Comparison of ENCODE assay signal across 12 mouse cellular contexts in the genomic region with DNA sequence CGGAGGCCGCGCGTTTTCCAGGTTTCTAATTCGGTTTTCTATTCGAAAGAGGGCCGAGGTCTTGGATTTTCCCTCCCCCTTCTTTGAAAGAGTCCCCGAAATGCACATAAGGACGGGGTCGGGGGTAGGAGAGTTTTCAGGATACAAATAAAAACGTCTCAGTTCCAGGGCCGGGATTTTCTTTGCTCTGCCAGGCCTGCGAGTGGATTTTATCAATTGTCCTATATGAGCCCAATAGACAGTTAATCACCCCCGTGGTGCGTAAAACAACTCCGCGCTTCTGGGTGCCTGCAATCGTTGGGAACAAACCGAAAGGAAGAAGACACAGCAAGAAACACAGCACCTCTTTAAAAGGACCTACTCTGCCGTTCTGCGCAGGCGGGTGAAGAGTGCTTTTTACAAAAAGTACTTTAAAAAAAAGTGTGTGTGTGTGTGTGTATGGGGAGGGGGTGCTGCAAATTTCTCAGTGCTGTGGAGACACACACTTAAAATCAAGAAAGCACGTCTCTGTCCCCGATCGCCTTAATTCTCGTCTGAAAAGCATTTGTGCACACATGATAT. TPM values are rescaled to one million over a fixed set of nuclear protein-coding genes. Genes with fewer than 3 reads are reported as not detected.
DNase-seq lines count a peak whose midpoint lies in the region; ATAC-seq and TF ChIP-seq lines count a peak whose summit lies in the region.
"Had no signal": no experiment of that assay in that cellular context is flagged by ENCODE, and none has a peak within 500 bp of the region (broad histone marks: within the 10 kb centered on the region; RNA-seq: fewer than 3 reads in every experiment).

No protein-coding gene starts in this region.

- 2% methylated on average over 26 of the region's 26 CpGs for WGBS in intestine, embryonic 14.5 days
- WGBS in intestine, embryonic 15.5 days: 1% methylated on average over 26 of the region's 26 CpGs
- 2% methylated on average over 26 of the region's 26 CpGs for WGBS in limb, embryonic 11.5 days

- no peak overlapping the region for H3K4me3 ChIP-seq in intestine, embryonic 14.5 days (ENCODE audit: low read depth, low read length)
- H3K4me3 ChIP-seq in intestine, embryonic 15.5 days (replicated peaks): no peak overlapping the region
- peak overlapping the region; percentile 43; the same call in 1 of the 2 replicates for H3K4me3 ChIP-seq in E14TG2a.4 (replicated peaks; ENCODE audit: low read length)
- peak overlapping the region; percentile 80 for H3K4me3 ChIP-seq in limb, embryonic 11.5 days (ENCODE audit: low read depth, low read length)

- DNase-seq in intestine, embryonic 14.5 days (ENCODE audit: low spot score): peak; percentile 80
- peak; percentile 50 for DNase-seq in embryo, embryonic 9.5 days (ENCODE audit: extremely low spot score)
- peak; percentile 64 for DNase-seq in limb, embryonic 11.5 days (ENCODE audit: low spot score)
- no peak for DNase-seq in right cerebral cortex, adult 2 months (ENCODE audit: low spot score in 2 of 2)
- DNase-seq in Muller cell, postnatal 12 days (ENCODE audit: inconsistent ontology term): no peak
- no peak for DNase-seq in left cerebral cortex, postnatal 4 days
- DNase-seq: cerebellum, adult 2 months had no signal

- TF ChIP-seq CTCF in E14TG2a.4 (conservative IDR thresholded peaks at IDR 0.05; ENCODE audit: low read length): no peak

- no peaks in the 10 kb centered on the region for H3K36me3 ChIP-seq in intestine, embryonic 14.5 days (ENCODE audit: control insufficient read depth, insufficient read depth, low read length)
- H3K36me3 ChIP-seq in intestine, embryonic 15.5 days: no peaks in the 10 kb centered on the region
- no peaks in the 10 kb centered on the region for H3K36me3 ChIP-seq in E14TG2a.4 (ENCODE audit: insufficient read depth, low read length)
- no peaks in the 10 kb centered on the region for H3K36me3 ChIP-seq in limb, embryonic 11.5 days (ENCODE audit: control insufficient read depth, insufficient read depth, low read length)

- ATAC-seq in intestine, embryonic 14.5 days (replicated peaks; ENCODE audit: low FRiP score, low TSS enrichment, low read depth): no peak
- no peak for ATAC-seq in intestine, embryonic 15.5 days
- ATAC-seq in limb, embryonic 11.5 days (ENCODE audit: insufficient number of reproducible peaks, low FRiP score, low TSS enrichment, low read depth): no peak
- ATAC-seq: activated CD4-positive, CD25-positive, alpha-beta regulatory T cell, adult 4 months; CD4-positive, CD25-positive, alpha-beta regulatory T cell, adult 4 months; inflammation-experienced regulatory T-cells, adult 6 months had no signal

- H3K4me2 ChIP-seq in intestine, embryonic 14.5 days (ENCODE audit: low read length): no peak overlapping the region
- H3K4me2 ChIP-seq in intestine, embryonic 15.5 days (replicated peaks): no peak overlapping the region
- peak overlapping the region; percentile 79 for H3K4me2 ChIP-seq in limb, embryonic 11.5 days (ENCODE audit: low read depth, severe bottlenecking)

- H3K9me3 ChIP-seq in intestine, embryonic 14.5 days (ENCODE audit: control insufficient read depth, low read length): no peaks in the 10 kb centered on the region
- 0 out of 2 replicates have a peak, but pooled peaks cover 3% of the 10 kb centered on the region for H3K9me3 ChIP-seq in intestine, embryonic 15.5 days
- no peaks in the 10 kb centered on the region for H3K9me3 ChIP-seq in E14TG2a.4 (ENCODE audit: low read length)
- H3K9me3 ChIP-seq in limb, embryonic 11.5 days (ENCODE audit: control insufficient read depth, low read length): no peaks in the 10 kb centered on the region

- no peak overlapping the region for H3K27ac ChIP-seq in intestine, embryonic 14.5 days (ENCODE audit: low read depth)
- H3K27ac ChIP-seq in intestine, embryonic 15.5 days: no peak overlapping the region
- H3K27ac ChIP-seq in limb, embryonic 11.5 days (replicated peaks; ENCODE audit: low read depth, low read length): peak overlapping the region; percentile 51; the same call in 1 of the 2 replicates

- no peak overlapping the region for H3K9ac ChIP-seq in intestine, embryonic 14.5 days (ENCODE audit: low read length)
- no peak overlapping the region for H3K9ac ChIP-seq in intestine, embryonic 15.5 days
- H3K9ac ChIP-seq in limb, embryonic 11.5 days (ENCODE audit: low read length): peak overlapping the region; percentile 96

- intact Hi-C loops in left cerebral cortex, postnatal 4 days (cut with DNase I): no loop called here

- peaks cover 5% of the 10 kb centered on the region; the same call in 1 of the 2 replicates for H3K4me1 ChIP-seq in intestine, embryonic 14.5 days (replicated peaks; ENCODE audit: control insufficient read depth, insufficient read depth, low read length)
- peaks cover 28% of the 10 kb centered on the region for H3K4me1 ChIP-seq in intestine, embryonic 15.5 days (replicated peaks)
- H3K4me1 ChIP-seq in E14TG2a.4 (replicated peaks; ENCODE audit: low read depth, low read length): peaks cover 69% of the 10 kb centered on the region
- peaks cover 26% of the 10 kb centered on the region for H3K4me1 ChIP-seq in limb, embryonic 11.5 days (ENCODE audit: control insufficient read depth, insufficient read depth, low read length)

- H3K27me3 ChIP-seq in intestine, embryonic 14.5 days (replicated peaks; ENCODE audit: control insufficient read depth, insufficient read depth, low read length): peaks cover 100% of the 10 kb centered on the region
- peaks cover 98% of the 10 kb centered on the region for H3K27me3 ChIP-seq in intestine, embryonic 15.5 days (replicated peaks)
- peaks cover 95% of the 10 kb centered on the region for H3K27me3 ChIP-seq in E14TG2a.4 (ENCODE audit: insufficient read depth, low read length)
- H3K27me3 ChIP-seq in limb, embryonic 11.5 days (ENCODE audit: control insufficient read depth, insufficient read depth, low read length): peaks cover 39% of the 10 kb centered on the region

RNA-seq across cellular contexts. Expression of gene Lmx1b, which starts 3.6 kb away (rescaled TPM):
- polyA plus RNA-seq in intestine, embryonic 14.5 days (2014; fragmentation: Nextera tagmentation; extraction: Ambion mirVana): 0.07 TPM in 1 of 2 replicates, not detected in the other
- polyA plus RNA-seq in intestine, embryonic 15.5 days (2015; fragmentation: Nextera tagmentation; extraction: Ambion mirVana): 0.05 TPM in 1 of 2 replicates, not detected in the other
- 10.2 and 10.6 TPM in 2 replicates for polyA plus RNA-seq in limb, embryonic 11.5 days (2014; fragmentation: Nextera tagmentation; extraction: Ambion mirVana)
- under 1 TPM; 0.24 to 0.26 TPM for total RNA-seq in left cerebral cortex, postnatal 4 days (2021)
- polyA plus RNA-seq: activated CD4-positive, CD25-positive, alpha-beta regulatory T cell, adult 4 months; CD4-positive, CD25-positive, alpha-beta regulatory T cell, adult 4 months; inflammation-experienced regulatory T-cells, adult 6 months had no signal

Comparison
In these comparisons a context has a peak if more than half of its experiments do, and no peak if none do; other contexts are left out.
1. DNase-seq: peak in intestine, embryonic 14.5 days (single experiment), embryo, embryonic 9.5 days (single experiment) and limb, embryonic 11.5 days (single experiment); none in right cerebral cortex, adult 2 months (0 of 2), Muller cell, postnatal 12 days (single experiment) and left cerebral cortex, postnatal 4 days (single experiment).
2. H3K4me3 ChIP-seq: peak in E14TG2a.4 (single experiment) and limb, embryonic 11.5 days (single experiment); none in intestine, embryonic 14.5 days (single experiment) and intestine, embryonic 15.5 days (single experiment).
3. RNA of gene Lmx1b, which starts 3.6 kb away (polyA plus RNA-seq): 10.2 to 10.6 TPM in limb, embryonic 11.5 days; 0.05 TPM in intestine, embryonic 15.5 days and 0.07 TPM in intestine, embryonic 14.5 days; every median in the first group is over 10 times any median in the second.